16 mouse cellular contexts compared by ENCODE assay signal in the genomic region with DNA sequence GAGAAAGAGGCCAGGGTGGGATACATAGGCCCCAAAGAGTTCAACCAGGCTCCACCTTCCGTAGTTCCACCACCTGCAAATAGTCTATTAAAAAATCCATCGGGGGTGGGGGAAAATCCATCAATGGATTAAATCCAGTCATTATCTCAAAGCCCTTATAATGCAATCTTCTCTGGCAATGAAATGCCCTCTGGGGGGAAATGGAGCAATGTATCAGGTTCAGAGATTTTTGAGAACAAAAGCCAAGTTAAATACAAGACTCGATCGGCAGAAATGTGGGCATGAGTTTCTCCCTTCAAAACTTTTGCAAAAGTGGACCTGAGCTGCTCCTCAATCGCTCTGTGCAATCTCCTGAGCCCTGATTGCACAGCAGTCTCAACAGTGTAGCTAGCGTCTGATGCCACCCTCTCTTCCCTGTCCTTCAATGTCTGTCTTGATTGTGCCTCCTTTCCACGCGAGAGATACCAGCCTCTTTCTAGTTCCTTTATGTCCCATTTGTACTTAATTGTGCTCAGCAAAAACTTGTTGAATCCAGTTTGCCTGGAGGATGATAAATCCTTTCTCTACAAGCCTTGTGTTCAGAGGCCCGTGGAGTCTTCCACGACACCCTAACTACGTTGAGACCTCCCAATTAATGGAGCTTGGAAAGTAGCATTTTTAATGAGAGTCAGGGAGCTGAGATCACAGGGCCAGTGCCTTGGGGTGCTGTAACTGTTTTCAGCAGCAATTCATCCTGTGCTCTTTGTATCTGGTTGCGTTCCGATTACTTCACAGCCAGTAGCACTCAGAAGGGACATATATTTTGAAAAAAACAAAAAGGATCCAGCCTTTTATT.
"Had no signal": no experiment of that assay in that cellular context is flagged by ENCODE, and none has a peak within 500 bp of the region (broad histone marks: within the 10 kb centered on the region; RNA-seq: fewer than 3 reads in every experiment).

No protein-coding gene starts in this region.

- H3K27ac ChIP-seq: left cerebral cortex, adult 2 months; limb, embryonic 10.5 days; liver, embryonic 15.5 days; midbrain, embryonic 12.5 days; neural tube, embryonic 12.5 days; stomach, embryonic 15.5 days had no signal

- DNase-seq: kidney, adult 18-20 months; kidney, postnatal 10 days; lung, embryonic 14.5 days; lung, postnatal 10 days; lung, postnatal 4 days; right cerebral cortex, postnatal 14 days; thymus, adult 2 months; thymus, postnatal 25 days had no signal

- H3K4me1 ChIP-seq: liver, embryonic 15.5 days; neural tube, embryonic 12.5 days; stomach, embryonic 15.5 days had no signal

- H3K4me3 ChIP-seq: left cerebral cortex, adult 2 months; limb, embryonic 10.5 days; liver, embryonic 15.5 days; midbrain, embryonic 12.5 days; myocyte; neural tube, embryonic 12.5 days; stomach, embryonic 15.5 days had no signal

- H3K27me3 ChIP-seq: liver, embryonic 15.5 days; midbrain, embryonic 12.5 days; neural tube, embryonic 12.5 days; stomach, embryonic 15.5 days had no signal

- H3K36me3 ChIP-seq: limb, embryonic 10.5 days; liver, embryonic 15.5 days; midbrain, embryonic 12.5 days; neural tube, embryonic 12.5 days; stomach, embryonic 15.5 days had no signal

- H3K4me2 ChIP-seq: liver, embryonic 11.5 days; liver, embryonic 15.5 days; lung, embryonic 14.5 days; midbrain, embryonic 12.5 days; neural tube, embryonic 12.5 days; stomach, embryonic 15.5 days had no signal

- H3K9me3 ChIP-seq: limb, embryonic 10.5 days; liver, embryonic 15.5 days; midbrain, embryonic 12.5 days; neural tube, embryonic 12.5 days; stomach, embryonic 15.5 days had no signal

- H3K9ac ChIP-seq: liver, embryonic 15.5 days; lung, embryonic 14.5 days; midbrain, embryonic 12.5 days; neural tube, embryonic 12.5 days; stomach, embryonic 15.5 days had no signal
